Mouse (Mus musculus): Measurements from ENCODE around the gene Hacd3. TPM values are rescaled to one million over a fixed set of nuclear protein-coding genes. Genes with fewer than 3 reads are reported as not detected.
"Not testable (repeated sequence)": the region's sequence is repeated elsewhere in the genome, so short reads cannot be mapped to it uniquely, and the experiment has no call there.

The Hacd3 gene
- polyA plus RNA-seq, 1 experiment = 46.7 TPM

GRCm38 (mm10) chr9:65032269-65033108 lies 11.0 kb upstream of the Hacd3 start, which contains the start of gene Dpp8:
TSS of gene Dpp8 (plus strand) at chr9:65032414.
- Histone ChIP-seq H3K4me1 (ENCODE audit: control insufficient read depth, insufficient read depth, low read length) (no peaks in the 10 kb centered on the region), H3K4me3 (ENCODE audit: insufficient read depth, low read length) (peak within 1 kb of the TSS; percentile 70), H3K27ac (ENCODE audit: insufficient read depth, low read length) (peak within 1 kb of the TSS; percentile 70)
- TF ChIP-seq CTCF (IDR thresholded peaks at IDR 0.05; ENCODE audit: borderline replicate concordance, insufficient read depth, low read length) = peak; percentile 88
- TF ChIP-seq POLR2A (IDR thresholded peaks at IDR 0.05; ENCODE audit: low read depth, low read length) = peak; percentile 53

- no peak overlapping the region for H3K27ac ChIP-seq (ENCODE audit: insufficient read depth, low read length)
- H3K4me1 ChIP-seq (ENCODE audit: control insufficient read depth, insufficient read depth, low read length) = no peaks in the 10 kb centered on the region
- H3K4me3 ChIP-seq (ENCODE audit: insufficient read depth, low read length) = peak overlapping the region; percentile 20; the same call in 1 of the 2 replicates
- TF ChIP-seq CTCF (IDR thresholded peaks at IDR 0.05; ENCODE audit: borderline replicate concordance, insufficient read depth, low read length) = no peak
- TF ChIP-seq POLR2A (IDR thresholded peaks at IDR 0.05; ENCODE audit: low read depth, low read length) = no peak
Measured at GRCm38 (mm10) chr9:65031894-65032268, 10.4 kb upstream of the Hacd3 start.

GRCm38 (mm10) chr9:65031355-65031754 lies 9.9 kb upstream of the Hacd3 start:
- H3K27ac ChIP-seq (ENCODE audit: insufficient read depth, low read length); H3K4me3 ChIP-seq (ENCODE audit: insufficient read depth, low read length); H3K4me1 ChIP-seq (ENCODE audit: control insufficient read depth, insufficient read depth, low read length): not testable (repeated sequence)

GRCm38 (mm10) chr9:65028313-65028712 lies 6.8 kb upstream of the Hacd3 start:
- TF ChIP-seq CTCF (IDR thresholded peaks at IDR 0.05; ENCODE audit: borderline replicate concordance, insufficient read depth, low read length) = no peak
- TF ChIP-seq POLR2A (IDR thresholded peaks at IDR 0.05; ENCODE audit: low read depth, low read length) = no peak
- Histone ChIP-seq H3K4me1 (ENCODE audit: control insufficient read depth, insufficient read depth, low read length) (no peaks in the 10 kb centered on the region), H3K4me3 (ENCODE audit: insufficient read depth, low read length) (no peak overlapping the region), H3K27ac (ENCODE audit: insufficient read depth, low read length) (no peak overlapping the region)

- H3K4me3 ChIP-seq (ENCODE audit: insufficient read depth, low read length) = no peak overlapping the region
- no peak overlapping the region for H3K27ac ChIP-seq (ENCODE audit: insufficient read depth, low read length)
- H3K4me1 ChIP-seq (ENCODE audit: control insufficient read depth, insufficient read depth, low read length) = no peaks in the 10 kb centered on the region
- TF ChIP-seq POLR2A (IDR thresholded peaks at IDR 0.05; ENCODE audit: low read depth, low read length) = no peak
- no peak for TF ChIP-seq CTCF (IDR thresholded peaks at IDR 0.05; ENCODE audit: borderline replicate concordance, insufficient read depth, low read length)
Measured at GRCm38 (mm10) chr9:65027241-65027640, 5.7 kb upstream of the Hacd3 start.

- H3K4me3 ChIP-seq (ENCODE audit: insufficient read depth, low read length) = no peak overlapping the region
- no peak for TF ChIP-seq CTCF (IDR thresholded peaks at IDR 0.05; ENCODE audit: borderline replicate concordance, insufficient read depth, low read length)
- no peak for TF ChIP-seq POLR2A (IDR thresholded peaks at IDR 0.05; ENCODE audit: low read depth, low read length)
- peaks cover 4% of the 10 kb centered on the region; the same call in 1 of the 2 replicates for H3K4me1 ChIP-seq (ENCODE audit: control insufficient read depth, insufficient read depth, low read length)
- H3K27ac ChIP-seq (ENCODE audit: insufficient read depth, low read length) = no peak overlapping the region
Measured at GRCm38 (mm10) chr9:65023447-65023846, 2.0 kb upstream of the Hacd3 start.

- TF ChIP-seq POLR2A (IDR thresholded peaks at IDR 0.05; ENCODE audit: low read depth, low read length) = no peak
- no peak for TF ChIP-seq CTCF (IDR thresholded peaks at IDR 0.05; ENCODE audit: borderline replicate concordance, insufficient read depth, low read length)
- peaks cover 4% of the 10 kb centered on the region; the same call in 1 of the 2 replicates for H3K4me1 ChIP-seq (ENCODE audit: control insufficient read depth, insufficient read depth, low read length)
- H3K27ac ChIP-seq (ENCODE audit: insufficient read depth, low read length) = no peak overlapping the region
Measured at GRCm38 (mm10) chr9:65022580-65023135, 1.2 kb upstream of the Hacd3 start.

GRCm38 (mm10) chr9:65021887-65022579 lies 540 bp upstream of the Hacd3 start:
- peak overlapping the region; percentile 51 for H3K27ac ChIP-seq (ENCODE audit: insufficient read depth, low read length)
- H3K4me3 ChIP-seq (ENCODE audit: insufficient read depth, low read length) = peak overlapping the region; percentile 18; the same call in 1 of the 2 replicates
- peaks cover 4% of the 10 kb centered on the region; the same call in 1 of the 2 replicates for H3K4me1 ChIP-seq (ENCODE audit: control insufficient read depth, insufficient read depth, low read length)
- no peak for TF ChIP-seq CTCF (IDR thresholded peaks at IDR 0.05; ENCODE audit: borderline replicate concordance, insufficient read depth, low read length)
- TF ChIP-seq POLR2A (IDR thresholded peaks at IDR 0.05; ENCODE audit: low read depth, low read length) = no peak

More at GRCm38 (mm10) chr9:65022580-65023135, 1.2 kb upstream of the Hacd3 start:
- H3K4me3 ChIP-seq (ENCODE audit: insufficient read depth, low read length) = no peak overlapping the region

- Histone ChIP-seq H3K27ac (ENCODE audit: insufficient read depth, low read length) (no peak overlapping the region), H3K4me3 (ENCODE audit: insufficient read depth, low read length) (no peak overlapping the region), H3K4me1 (ENCODE audit: control insufficient read depth, insufficient read depth, low read length) (peaks cover 4% of the 10 kb centered on the region; the same call in 1 of the 2 replicates)
- no peak for TF ChIP-seq CTCF (IDR thresholded peaks at IDR 0.05; ENCODE audit: borderline replicate concordance, insufficient read depth, low read length)
- TF ChIP-seq POLR2A (IDR thresholded peaks at IDR 0.05; ENCODE audit: low read depth, low read length) = no peak
Measured at GRCm38 (mm10) chr9:65020128-65020527, 1.4 kb downstream of the Hacd3 start.
